Mouse (Mus musculus): Measurements from ENCODE around the gene Ubac2. TPM values are rescaled to one million over a fixed set of nuclear protein-coding genes. Genes with fewer than 3 reads are reported as not detected.

Gene Ubac2
- polyA plus RNA-seq, 1 experiment from 2014 or later, result 69.4 TPM

DNA sequence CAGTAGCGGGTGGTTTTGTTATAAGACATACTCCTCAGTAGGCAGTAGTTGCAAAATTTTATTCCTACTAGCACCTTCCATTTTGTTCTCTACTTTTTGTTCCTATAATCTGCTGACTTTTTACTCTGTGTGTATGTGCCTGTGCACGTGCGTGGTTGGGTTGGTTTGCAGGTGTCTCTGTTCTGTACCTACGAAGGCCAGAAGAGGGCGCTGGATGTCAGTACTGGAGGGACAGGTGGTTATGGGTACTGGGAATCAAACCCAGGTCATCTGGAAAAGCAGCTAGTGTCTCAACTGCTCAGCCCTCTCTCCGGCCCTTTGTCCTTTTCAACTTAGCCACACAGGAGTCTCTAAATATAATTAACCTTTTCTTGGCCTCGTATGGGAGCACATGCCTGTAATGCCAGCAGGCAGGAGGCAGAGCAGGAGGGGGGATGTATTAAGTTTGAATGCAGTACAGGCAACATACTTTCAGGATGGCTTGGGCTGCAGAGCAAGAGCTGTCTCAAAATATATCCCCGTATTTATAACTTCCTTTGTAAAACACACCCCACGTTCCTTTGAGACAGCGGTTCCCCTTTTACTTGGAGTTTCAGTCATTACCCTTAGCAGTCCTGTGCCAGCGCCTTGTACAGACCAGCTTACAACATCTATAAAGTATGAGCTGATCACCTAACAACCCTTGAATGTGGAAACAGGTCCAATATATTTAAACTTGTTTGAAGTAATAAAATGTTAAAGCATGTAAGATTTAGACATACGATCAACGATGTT is 160.6 kb downstream of the Ubac2 start:
- Histone ChIP-seq H3K4me1 (replicated peaks) (no peaks in the 10 kb centered on the region), H3K36me3 (no peaks in the 10 kb centered on the region), H3K27me3 (ENCODE audit: insufficient read depth, poor library complexity, severe bottlenecking) (no peaks in the 10 kb centered on the region), H3K4me3 (no peak overlapping the region), H3K27ac (no peak overlapping the region), H3K9me3 (0 out of 2 replicates have a peak, but pooled peaks cover 3% of the 10 kb centered on the region)
- WGBS, result 88% methylated on average over 13 of the region's 13 CpGs
- no peak for DNase-seq (ENCODE audit: low spot score)

DNA sequence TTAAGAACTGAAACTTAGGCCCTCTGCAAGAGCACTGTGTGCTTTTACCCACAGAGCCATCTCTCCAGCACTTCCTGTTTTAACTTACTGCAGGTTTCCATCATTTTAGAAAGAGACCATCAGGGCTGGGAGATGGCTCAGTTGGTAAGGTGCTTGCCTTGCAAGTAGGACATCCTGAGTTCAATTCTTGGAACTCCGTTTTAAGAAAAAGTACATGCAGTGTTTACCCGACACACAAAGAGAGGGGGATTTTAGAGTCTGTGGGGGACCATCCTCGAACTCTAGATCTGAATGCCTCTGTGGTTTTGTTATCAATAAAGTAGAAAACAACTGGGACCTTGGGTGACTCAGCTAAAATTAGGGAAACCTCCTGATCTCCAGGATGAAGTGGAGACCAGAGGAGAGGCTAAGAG is 163.0 kb downstream of the Ubac2 start:
- no peak for DNase-seq (ENCODE audit: low spot score)
- H3K4me3 ChIP-seq, result no peak overlapping the region
- no peaks in the 10 kb centered on the region for H3K36me3 ChIP-seq
- 90% methylated on average over 3 of the region's 3 CpGs for WGBS
- H3K27ac ChIP-seq, result no peak overlapping the region
- H3K4me1 ChIP-seq (replicated peaks), result no peaks in the 10 kb centered on the region
- no peaks in the 10 kb centered on the region for H3K27me3 ChIP-seq (ENCODE audit: insufficient read depth, poor library complexity, severe bottlenecking)
- H3K9me3 ChIP-seq, result 0 out of 2 replicates have a peak, but pooled peaks cover 8% of the 10 kb centered on the region

DNA sequence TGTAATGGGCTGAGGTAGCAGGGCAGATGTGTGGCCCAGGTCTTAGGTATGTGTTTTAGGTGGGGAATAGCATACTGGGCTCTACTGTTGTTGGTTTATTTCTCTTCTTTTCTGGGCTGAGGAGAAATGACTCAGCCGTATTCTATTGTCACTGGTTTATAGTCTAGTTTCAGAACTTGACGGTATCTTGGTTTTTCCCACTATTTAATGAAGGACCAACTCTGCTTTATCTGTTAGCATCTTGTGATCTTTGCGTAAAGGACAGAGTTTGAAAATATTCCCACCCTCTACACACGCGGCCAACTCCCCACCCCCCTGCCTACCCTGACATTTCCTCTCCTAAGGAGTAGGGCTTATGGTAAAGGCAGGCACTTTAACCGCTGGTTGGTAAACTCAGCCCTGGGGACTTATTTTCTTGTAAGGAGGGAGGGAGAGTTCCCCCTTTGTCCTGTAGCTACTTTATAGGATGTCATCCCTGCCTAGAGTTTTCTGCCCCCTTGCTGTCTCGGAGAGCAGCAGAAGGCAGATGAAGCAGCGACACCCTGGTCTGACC is 163.8 kb downstream of the Ubac2 start:
- H3K4me3 ChIP-seq, result no peak overlapping the region
- H3K9me3 ChIP-seq, result 0 out of 2 replicates have a peak, but pooled peaks cover 8% of the 10 kb centered on the region
- no peaks in the 10 kb centered on the region for H3K4me1 ChIP-seq (replicated peaks)
- no peaks in the 10 kb centered on the region for H3K27me3 ChIP-seq (ENCODE audit: insufficient read depth, poor library complexity, severe bottlenecking)
- no peaks in the 10 kb centered on the region for H3K36me3 ChIP-seq
- no peak for DNase-seq (ENCODE audit: low spot score)
- no peak overlapping the region for H3K27ac ChIP-seq
- 86% methylated on average over 8 of the region's 8 CpGs for WGBS

DNA sequence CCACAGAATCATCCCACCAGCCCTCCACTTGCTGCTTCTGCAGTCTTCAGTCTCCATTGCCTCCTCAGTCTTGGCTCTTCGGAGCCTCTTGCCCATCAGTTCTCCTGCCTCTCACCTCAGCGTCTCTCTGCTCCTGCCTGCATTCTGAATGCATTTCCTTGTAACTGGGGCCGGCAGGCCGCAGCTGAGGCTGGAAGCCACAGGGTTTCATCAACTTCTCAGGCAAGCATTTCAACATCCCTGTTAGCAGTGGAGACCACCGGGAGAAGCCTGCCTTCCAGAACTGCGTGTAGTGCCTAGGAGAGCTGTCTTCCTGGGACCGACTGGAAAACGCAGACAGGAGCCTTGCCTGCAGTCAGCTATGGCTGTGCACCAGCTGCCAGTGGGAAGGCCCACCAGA is 169.4 kb downstream of the Ubac2 start:
- 0 out of 2 replicates have a peak, but pooled peaks cover 8% of the 10 kb centered on the region for H3K9me3 ChIP-seq
- H3K27ac ChIP-seq, result no peak overlapping the region
- WGBS, result 96% methylated on average over 8 of the region's 8 CpGs
- no peak overlapping the region for H3K4me3 ChIP-seq
- no peak for DNase-seq (ENCODE audit: low spot score)
- H3K36me3 ChIP-seq, result no peaks in the 10 kb centered on the region
- H3K4me1 ChIP-seq (replicated peaks), result no peaks in the 10 kb centered on the region
- H3K27me3 ChIP-seq (ENCODE audit: insufficient read depth, poor library complexity, severe bottlenecking), result no peaks in the 10 kb centered on the region

DNA sequence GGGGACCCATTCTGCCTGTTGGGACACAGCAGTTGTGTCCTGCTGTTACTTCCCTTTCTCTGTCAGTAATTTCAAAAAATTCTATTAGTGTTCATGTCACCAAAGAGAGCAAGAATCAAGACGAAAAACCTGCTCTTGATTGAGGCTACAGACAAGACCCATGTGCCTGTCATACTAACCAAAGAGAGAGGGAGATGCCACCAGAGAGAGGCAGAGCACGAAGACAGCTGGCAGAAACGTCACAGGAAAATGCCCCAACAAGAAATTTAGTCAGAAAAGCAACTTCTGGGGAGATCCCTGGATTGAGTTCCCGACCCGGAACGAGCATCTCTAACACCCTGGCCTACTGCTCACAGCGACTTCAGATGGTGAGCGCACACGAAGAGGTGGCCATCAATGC is 170.4 kb downstream of the Ubac2 start:
- no peaks in the 10 kb centered on the region for H3K4me1 ChIP-seq (replicated peaks)
- 0 out of 2 replicates have a peak, but pooled peaks cover 8% of the 10 kb centered on the region for H3K9me3 ChIP-seq
- no peaks in the 10 kb centered on the region for H3K36me3 ChIP-seq
- no peaks in the 10 kb centered on the region for H3K27me3 ChIP-seq (ENCODE audit: insufficient read depth, poor library complexity, severe bottlenecking)
- WGBS, result 90% methylated on average over 9 of the region's 9 CpGs
- no peak overlapping the region for H3K4me3 ChIP-seq
- H3K27ac ChIP-seq, result no peak overlapping the region
- no peak for DNase-seq (ENCODE audit: low spot score)

DNA sequence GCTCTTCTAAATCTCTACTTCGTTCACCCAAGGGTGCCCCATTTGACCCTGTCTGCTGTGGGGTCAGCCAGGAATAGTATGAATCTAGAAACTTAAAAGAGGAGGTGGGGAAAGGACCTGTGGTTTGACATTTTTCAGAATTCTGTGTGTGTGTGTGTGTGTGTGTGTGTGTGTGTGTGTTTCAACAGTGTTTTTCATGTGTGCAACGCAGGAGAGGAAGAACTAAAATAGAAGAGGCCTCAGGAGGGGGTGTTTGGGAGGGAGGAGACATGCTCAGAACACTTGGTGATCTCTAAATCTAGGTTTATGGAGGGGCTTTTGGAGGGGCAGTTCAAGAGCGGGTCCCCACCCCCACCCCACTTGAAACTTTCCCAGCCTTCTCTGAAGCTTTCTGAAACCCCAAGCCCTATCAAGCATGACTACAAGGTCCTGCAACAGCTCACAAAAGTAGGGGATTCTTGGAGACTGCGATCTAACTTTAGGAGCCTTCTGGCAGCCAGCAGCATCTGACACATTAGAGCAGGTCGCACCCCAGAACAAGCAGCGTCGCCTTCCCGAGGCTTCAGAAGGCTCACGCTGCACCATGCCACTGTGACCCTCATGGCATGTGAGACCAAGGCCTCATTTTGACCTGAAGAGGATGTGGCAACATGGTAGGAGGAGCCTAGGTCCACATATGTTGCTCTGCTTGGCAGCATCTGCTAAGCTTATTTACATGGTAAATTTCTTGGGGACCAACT is 174.6 kb downstream of the Ubac2 start:
- no peak for DNase-seq (ENCODE audit: low spot score)
- Histone ChIP-seq H3K4me3 (no peak overlapping the region), H3K9me3 (no peaks in the 10 kb centered on the region), H3K36me3 (no peaks in the 10 kb centered on the region), H3K4me1 (replicated peaks) (no peaks in the 10 kb centered on the region), H3K27me3 (ENCODE audit: insufficient read depth, poor library complexity, severe bottlenecking) (no peaks in the 10 kb centered on the region), H3K27ac (no peak overlapping the region)
- 87% methylated on average over 9 of the region's 9 CpGs for WGBS

DNA sequence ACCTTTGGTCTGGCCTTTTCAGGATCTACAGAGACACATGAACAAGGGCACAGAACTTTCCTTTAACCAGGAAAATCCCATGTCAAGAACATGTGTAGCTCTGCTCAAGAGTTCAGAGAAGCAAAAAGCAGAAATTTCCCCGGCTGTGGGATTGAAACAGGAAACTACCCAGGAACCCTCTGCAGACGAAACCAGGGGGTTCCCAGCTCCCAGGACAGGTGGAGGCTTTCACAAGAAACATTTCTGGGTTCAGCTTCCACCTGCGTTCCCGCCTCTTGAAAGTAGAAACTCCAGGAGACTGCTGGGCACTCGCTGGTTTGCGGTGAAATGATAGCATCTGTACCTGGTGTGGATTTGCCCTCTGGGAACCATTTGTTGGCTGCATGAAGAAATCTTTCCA is 178.5 kb downstream of the Ubac2 start:
- 82% methylated on average over 6 of the region's 6 CpGs for WGBS
- no peak overlapping the region for H3K4me3 ChIP-seq
- no peaks in the 10 kb centered on the region for H3K36me3 ChIP-seq
- no peaks in the 10 kb centered on the region for H3K9me3 ChIP-seq
- no peaks in the 10 kb centered on the region for H3K27me3 ChIP-seq (ENCODE audit: insufficient read depth, poor library complexity, severe bottlenecking)
- no peaks in the 10 kb centered on the region for H3K4me1 ChIP-seq (replicated peaks)
- no peak for DNase-seq (ENCODE audit: low spot score)
- no peak overlapping the region for H3K27ac ChIP-seq

DNA sequence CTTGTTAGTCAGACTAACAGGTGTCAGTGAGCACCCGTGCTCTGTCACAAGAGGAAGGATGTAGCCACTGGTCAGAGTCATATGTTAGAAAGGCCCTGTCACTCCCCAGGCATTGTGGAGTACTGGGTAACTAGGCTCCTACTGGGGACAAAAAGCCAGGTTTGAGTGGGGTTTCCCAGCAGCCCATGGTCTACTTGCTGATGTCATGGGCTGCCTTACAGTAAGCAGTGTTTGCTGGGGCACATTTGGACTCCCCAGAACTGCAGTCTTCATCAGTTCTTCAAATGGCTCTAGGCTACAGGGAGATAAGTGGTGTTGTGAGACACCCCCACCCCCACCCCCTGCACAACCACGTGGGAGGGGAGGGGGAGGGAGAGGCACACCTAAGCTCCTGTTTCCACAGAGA is 179.5 kb downstream of the Ubac2 start:
- no peak for DNase-seq (ENCODE audit: low spot score)
- WGBS, result 53% methylated on average over 2 of the region's 2 CpGs
- H3K9me3 ChIP-seq, result no peaks in the 10 kb centered on the region
- H3K27me3 ChIP-seq (ENCODE audit: insufficient read depth, poor library complexity, severe bottlenecking), result no peaks in the 10 kb centered on the region
- no peaks in the 10 kb centered on the region for H3K4me1 ChIP-seq (replicated peaks)
- no peak overlapping the region for H3K27ac ChIP-seq
- no peaks in the 10 kb centered on the region for H3K36me3 ChIP-seq
- no peak overlapping the region for H3K4me3 ChIP-seq

DNA sequence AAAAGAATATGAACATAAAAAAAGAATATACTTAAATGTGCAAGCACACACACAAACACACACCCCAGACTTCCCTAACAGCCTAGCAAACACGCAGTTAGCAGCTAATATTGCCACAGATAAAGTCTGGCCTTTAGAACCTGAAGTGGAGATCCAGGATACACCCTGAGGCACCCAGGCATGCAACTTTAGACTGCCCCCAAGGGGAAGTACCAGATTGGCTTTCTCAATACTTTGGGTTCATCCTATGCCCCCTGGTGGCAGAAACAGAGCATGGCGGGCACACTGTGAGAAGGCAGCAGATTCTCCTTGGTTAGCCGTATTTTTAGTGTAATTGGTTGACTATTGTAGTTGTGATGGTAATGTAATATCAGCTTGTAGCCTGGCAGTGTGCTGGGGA is 182.2 kb downstream of the Ubac2 start:
- Histone ChIP-seq H3K4me1 (replicated peaks) (no peaks in the 10 kb centered on the region), H3K36me3 (no peaks in the 10 kb centered on the region), H3K27ac (no peak overlapping the region), H3K27me3 (ENCODE audit: insufficient read depth, poor library complexity, severe bottlenecking) (no peaks in the 10 kb centered on the region), H3K9me3 (no peaks in the 10 kb centered on the region), H3K4me3 (no peak overlapping the region)
- DNase-seq (ENCODE audit: low spot score), result peak; percentile 74
- WGBS, result 8% methylated on average over 3 of the region's 3 CpGs

DNA sequence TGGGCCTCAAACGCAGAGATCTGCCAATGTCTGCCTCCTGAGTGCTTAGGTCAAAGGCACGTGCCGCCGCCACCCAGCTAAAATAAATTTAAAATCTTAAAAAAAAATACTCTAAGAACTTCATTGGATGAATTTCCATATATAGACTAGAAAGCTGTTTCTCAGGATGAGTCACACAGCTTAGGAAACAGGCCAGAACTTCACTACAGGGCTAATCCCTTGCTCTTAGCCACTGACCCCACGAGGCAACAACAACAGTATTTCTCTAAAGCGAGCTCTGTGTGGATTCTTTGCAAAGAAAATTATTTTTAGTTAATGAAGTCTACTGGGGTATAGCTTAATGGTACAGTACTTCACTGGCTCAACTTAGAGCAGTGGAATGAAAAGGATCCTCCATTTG is 183.0 kb downstream of the Ubac2 start:
- 90% methylated on average over 6 of the region's 6 CpGs for WGBS

DNA sequence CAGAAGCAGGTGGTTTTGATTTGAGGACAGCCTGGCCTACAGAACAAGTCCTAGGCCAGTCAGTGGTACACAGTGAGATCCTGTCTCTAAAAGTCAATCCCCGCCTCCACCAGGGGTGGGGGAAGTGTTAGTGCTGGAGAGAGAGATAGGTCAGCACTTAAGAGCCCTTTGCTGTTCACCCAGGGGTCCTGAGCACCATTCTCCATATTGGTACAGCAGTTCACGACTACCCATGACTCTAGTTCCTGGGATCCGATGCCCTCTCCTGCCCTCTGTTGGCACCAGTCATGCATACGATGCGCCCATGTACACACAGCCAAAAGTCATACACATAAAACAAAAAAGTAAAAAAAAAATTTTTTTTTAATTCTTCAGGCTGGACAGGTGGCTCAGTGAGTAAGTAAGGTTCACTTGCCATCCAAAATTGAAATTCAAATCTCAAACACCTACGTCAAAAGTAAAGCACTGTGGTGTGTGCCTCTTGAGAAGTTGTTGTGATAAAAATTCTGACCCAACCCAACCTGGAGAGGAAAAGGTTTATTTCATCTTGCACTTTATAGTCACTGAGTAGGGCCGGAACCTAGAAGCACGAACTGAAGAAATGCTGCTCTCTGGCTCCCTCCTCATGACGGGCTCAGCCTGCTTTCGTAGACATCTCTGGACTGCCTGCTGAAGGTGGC is 184.1 kb downstream of the Ubac2 start:
- no peak overlapping the region for H3K4me3 ChIP-seq
- DNase-seq (ENCODE audit: low spot score), result no peak
- WGBS, result 85% methylated on average over 10 of the region's 10 CpGs
- no peaks in the 10 kb centered on the region for H3K36me3 ChIP-seq
- H3K4me1 ChIP-seq (replicated peaks), result no peaks in the 10 kb centered on the region
- no peaks in the 10 kb centered on the region for H3K27me3 ChIP-seq (ENCODE audit: insufficient read depth, poor library complexity, severe bottlenecking)
- H3K9me3 ChIP-seq, result no peaks in the 10 kb centered on the region
- H3K27ac ChIP-seq, result no peak overlapping the region

More for the DNA sequence above, 183.0 kb downstream of the Ubac2 start:
- H3K36me3 ChIP-seq, result no peaks in the 10 kb centered on the region
- no peak overlapping the region for H3K27ac ChIP-seq
- no peaks in the 10 kb centered on the region for H3K4me1 ChIP-seq (replicated peaks)
- H3K4me3 ChIP-seq, result no peak overlapping the region
- DNase-seq (ENCODE audit: low spot score), result no peak
- H3K9me3 ChIP-seq, result no peaks in the 10 kb centered on the region
- no peaks in the 10 kb centered on the region for H3K27me3 ChIP-seq (ENCODE audit: insufficient read depth, poor library complexity, severe bottlenecking)

DNA sequence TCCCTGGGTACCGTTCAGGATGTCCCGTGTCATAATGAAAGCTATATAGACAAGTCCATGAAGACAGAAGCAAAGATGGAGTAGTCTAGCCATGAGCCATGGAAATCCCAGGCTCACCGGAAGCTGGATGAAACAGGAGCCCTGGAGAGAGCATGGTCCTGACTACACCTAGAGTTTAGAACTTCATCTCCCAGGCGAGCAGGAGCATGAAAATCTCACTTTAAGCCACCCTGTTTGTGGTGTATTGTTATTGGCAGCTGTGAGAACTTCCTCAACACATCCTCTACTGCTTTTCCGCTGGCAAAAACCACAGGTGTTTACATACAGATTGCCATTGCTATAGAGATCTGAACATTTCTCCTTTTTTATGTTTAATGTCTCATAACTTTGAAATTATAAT is 185.2 kb downstream of the Ubac2 start:
- Histone ChIP-seq H3K4me3 (no peak overlapping the region), H3K27me3 (ENCODE audit: insufficient read depth, poor library complexity, severe bottlenecking) (no peaks in the 10 kb centered on the region), H3K36me3 (no peaks in the 10 kb centered on the region), H3K9me3 (no peaks in the 10 kb centered on the region), H3K27ac (no peak overlapping the region), H3K4me1 (replicated peaks) (peaks cover 6% of the 10 kb centered on the region; the same call in 1 of the 2 replicates)
- no peak for DNase-seq (ENCODE audit: low spot score)
- WGBS, result 80% methylated on average over 5 of the region's 5 CpGs

All from hindbrain, embryonic 10.5 days (tissue).